Mouse (Mus musculus): ENCODE measurements at regions not wholly inside any gene's neighbourhood (a gene's known extent, or its start where the extent isn't known, plus 50 kb on each side); places are given as distances from the start of the nearest gene placed in this dataset.

GRCm38 (mm10) chr1:35385430-35385829 lies 535.7 kb downstream of the Plekhb2 start:
- H3K4me1 ChIP-seq (replicated peaks; ENCODE audit: control insufficient read depth, insufficient read depth) = no peaks in the 10 kb centered on the region
- no peak overlapping the region for H3K27ac ChIP-seq (replicated peaks)
- H3K9me3 ChIP-seq (ENCODE audit: control insufficient read depth, low read length) = no peaks in the 10 kb centered on the region
- no peaks in the 10 kb centered on the region for H3K27me3 ChIP-seq (ENCODE audit: control insufficient read depth, insufficient read depth, low read length)
- peak; percentile 80 for DNase-seq (ENCODE audit: low spot score)
- ATAC-seq (ENCODE audit: low FRiP score, low TSS enrichment) = peak; percentile 18; the same call in 1 of the 2 replicates
- TF ChIP-seq CTCF (IDR thresholded peaks at IDR 0.05; ENCODE audit: low read depth) (peak; percentile 93), EP300 (optimal IDR thresholded peaks at IDR 0.05) (no peak)
- no peak overlapping the region for H3K9ac ChIP-seq (ENCODE audit: low read length)
- no peak overlapping the region; the same call in 1 of the 2 replicates for H3K4me2 ChIP-seq (replicated peaks; ENCODE audit: low read depth)
- no peak overlapping the region for H3K4me3 ChIP-seq (ENCODE audit: low read depth, low read length)
- 18% methylated on average over 9 of the region's 9 CpGs for WGBS
- H3K36me3 ChIP-seq (ENCODE audit: control insufficient read depth, insufficient read depth, low read length) = no peaks in the 10 kb centered on the region

- TF ChIP-seq EP300 (optimal IDR thresholded peaks at IDR 0.05) (no peak), CTCF (IDR thresholded peaks at IDR 0.05; ENCODE audit: low read depth) (peak; percentile 75)
- no peaks in the 10 kb centered on the region for H3K9me3 ChIP-seq (ENCODE audit: control insufficient read depth, low read length)
- DNase-seq (ENCODE audit: low spot score) = peak; percentile 49
These were observed 538.4 kb downstream of the Plekhb2 start for GRCm38 (mm10) chr1:35388181-35388580.

GRCm38 (mm10) chr1:35390371-35390770 lies 540.6 kb downstream of the Plekhb2 start:
- H3K4me1 ChIP-seq (replicated peaks; ENCODE audit: control insufficient read depth, insufficient read depth) = no peaks in the 10 kb centered on the region
- H3K4me2 ChIP-seq (replicated peaks; ENCODE audit: low read depth) = no peak overlapping the region
- DNase-seq (ENCODE audit: low spot score) (no peak), ATAC-seq (ENCODE audit: low FRiP score, low TSS enrichment) (no peak)
- H3K4me3 ChIP-seq (ENCODE audit: low read depth, low read length) = no peak overlapping the region
- no peak overlapping the region for H3K27ac ChIP-seq (replicated peaks)
- H3K9ac ChIP-seq (ENCODE audit: low read length) = no peak overlapping the region
- H3K27me3 ChIP-seq (ENCODE audit: control insufficient read depth, insufficient read depth, low read length) = no peaks in the 10 kb centered on the region
- WGBS = 48% methylated on average over 4 of the region's 4 CpGs
- TF ChIP-seq CTCF (IDR thresholded peaks at IDR 0.05; ENCODE audit: low read depth) = no peak
- no peak for TF ChIP-seq EP300 (optimal IDR thresholded peaks at IDR 0.05)
- H3K36me3 ChIP-seq (ENCODE audit: control insufficient read depth, insufficient read depth, low read length) = no peaks in the 10 kb centered on the region
- H3K9me3 ChIP-seq (ENCODE audit: control insufficient read depth, low read length) = no peaks in the 10 kb centered on the region

More at GRCm38 (mm10) chr1:35388181-35388580, 538.4 kb downstream of the Plekhb2 start:
- WGBS = 36% methylated on average over 6 of the region's 6 CpGs
- H3K9ac ChIP-seq (ENCODE audit: low read length) = no peak overlapping the region
- no peak for ATAC-seq (ENCODE audit: low FRiP score, low TSS enrichment)
- no peaks in the 10 kb centered on the region for H3K4me1 ChIP-seq (replicated peaks; ENCODE audit: control insufficient read depth, insufficient read depth)
- H3K4me3 ChIP-seq (ENCODE audit: low read depth, low read length) = no peak overlapping the region
- H3K27ac ChIP-seq (replicated peaks) = no peak overlapping the region
- no peak overlapping the region for H3K4me2 ChIP-seq (replicated peaks; ENCODE audit: low read depth)
- H3K36me3 ChIP-seq (ENCODE audit: control insufficient read depth, insufficient read depth, low read length) = no peaks in the 10 kb centered on the region
- H3K27me3 ChIP-seq (ENCODE audit: control insufficient read depth, insufficient read depth, low read length) = no peaks in the 10 kb centered on the region

DNA sequence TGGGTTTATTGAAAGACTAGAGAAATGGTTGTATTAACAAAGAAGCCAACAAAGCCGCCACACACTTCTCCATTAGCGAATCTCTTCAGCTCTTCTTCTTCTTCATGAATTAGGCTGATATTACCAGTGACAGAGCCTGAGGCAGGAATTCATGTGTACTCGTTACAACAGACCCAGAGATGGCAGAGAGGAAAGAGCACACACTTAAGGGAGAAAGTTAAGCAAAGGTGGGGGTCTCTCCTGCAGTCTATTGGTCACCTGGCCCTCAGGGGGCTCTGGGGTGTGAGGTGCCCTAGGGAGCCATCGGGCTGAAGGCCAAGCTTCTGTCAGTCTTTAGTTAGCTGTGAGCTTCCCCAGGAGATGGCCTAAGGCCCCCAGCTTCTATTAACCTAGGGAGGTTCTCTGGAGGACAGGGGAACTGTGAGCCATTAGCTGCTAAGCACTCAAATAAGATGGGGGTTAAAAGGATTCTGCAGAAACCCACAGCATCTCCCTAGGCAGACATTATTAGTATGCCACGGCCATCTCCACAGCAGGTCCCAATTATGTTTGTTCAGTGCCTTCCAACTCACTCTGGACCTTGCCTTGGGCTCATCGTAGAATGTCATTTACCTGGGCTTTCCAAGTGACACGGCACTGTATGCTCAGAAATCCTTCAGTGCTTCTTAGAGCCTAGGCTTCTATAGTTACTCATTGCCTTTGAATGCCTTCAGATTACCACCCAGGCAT lies 541.2 kb downstream of the Plekhb2 start:
- no peak for TF ChIP-seq CTCF (IDR thresholded peaks at IDR 0.05; ENCODE audit: low read depth)
- no peak for TF ChIP-seq EP300 (optimal IDR thresholded peaks at IDR 0.05)

DNA sequence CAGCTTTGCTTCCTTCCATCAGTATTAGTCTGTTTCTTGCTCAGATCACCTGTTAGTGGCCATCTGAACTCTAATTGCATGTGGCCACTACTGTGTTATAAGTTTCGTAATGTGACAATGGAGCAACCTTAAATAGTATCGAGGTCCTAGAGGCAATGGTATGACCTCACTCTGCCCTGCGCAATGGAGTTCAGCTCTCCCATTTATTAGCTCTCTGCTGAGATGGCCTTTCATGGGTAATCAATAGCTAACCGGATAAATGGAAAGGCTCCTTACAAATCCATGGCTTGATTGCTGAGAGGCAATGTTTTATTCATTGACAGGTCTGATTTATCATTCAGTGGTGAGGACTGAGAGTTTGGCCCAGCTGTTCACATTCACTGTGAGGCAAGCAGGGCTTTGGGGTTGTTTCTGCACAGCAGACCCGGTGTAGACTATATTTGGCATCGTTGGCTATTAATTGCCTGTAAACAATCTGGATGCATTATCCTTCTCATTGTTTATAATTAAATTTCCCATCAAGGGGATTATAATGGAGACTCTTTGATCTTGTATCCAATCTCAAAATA lies 543.9 kb downstream of the Plekhb2 start:
- no peaks in the 10 kb centered on the region for H3K9me3 ChIP-seq (ENCODE audit: control insufficient read depth, low read length)
- no peaks in the 10 kb centered on the region for H3K27me3 ChIP-seq (ENCODE audit: control insufficient read depth, insufficient read depth, low read length)
- H3K36me3 ChIP-seq (ENCODE audit: control insufficient read depth, insufficient read depth, low read length) = no peaks in the 10 kb centered on the region
- TF ChIP-seq CTCF (IDR thresholded peaks at IDR 0.05; ENCODE audit: low read depth) = no peak
- DNase-seq (ENCODE audit: low spot score) (no peak), ATAC-seq (ENCODE audit: low FRiP score, low TSS enrichment) (no peak)
- 80% methylated on average over 6 of the region's 6 CpGs for WGBS
- no peak overlapping the region for H3K4me3 ChIP-seq (ENCODE audit: low read depth, low read length)
- H3K4me1 ChIP-seq (replicated peaks; ENCODE audit: control insufficient read depth, insufficient read depth) = no peaks in the 10 kb centered on the region
- H3K4me2 ChIP-seq (replicated peaks; ENCODE audit: low read depth) = no peak overlapping the region
- no peak overlapping the region for H3K9ac ChIP-seq (ENCODE audit: low read length)
- H3K27ac ChIP-seq (replicated peaks) = no peak overlapping the region

More for the DNA sequence above, 541.2 kb downstream of the Plekhb2 start:
- DNase-seq (ENCODE audit: low spot score) (no peak), ATAC-seq (ENCODE audit: low FRiP score, low TSS enrichment) (no peak)
- H3K36me3 ChIP-seq (ENCODE audit: control insufficient read depth, insufficient read depth, low read length) = no peaks in the 10 kb centered on the region
- no peak overlapping the region for H3K27ac ChIP-seq (replicated peaks)
- no peak overlapping the region for H3K4me3 ChIP-seq (ENCODE audit: low read depth, low read length)
- no peak overlapping the region for H3K4me2 ChIP-seq (replicated peaks; ENCODE audit: low read depth)
- H3K4me1 ChIP-seq (replicated peaks; ENCODE audit: control insufficient read depth, insufficient read depth) = no peaks in the 10 kb centered on the region
- WGBS = 74% methylated on average over 7 of the region's 7 CpGs
- H3K9ac ChIP-seq (ENCODE audit: low read length) = no peak overlapping the region
- no peaks in the 10 kb centered on the region for H3K9me3 ChIP-seq (ENCODE audit: control insufficient read depth, low read length)
- H3K27me3 ChIP-seq (ENCODE audit: control insufficient read depth, insufficient read depth, low read length) = no peaks in the 10 kb centered on the region

GRCm38 (mm10) chr1:35400674-35401359 lies 551.0 kb downstream of the Plekhb2 start:
- Histone ChIP-seq H3K4me3 (ENCODE audit: low read depth, low read length) (no peak overlapping the region), H3K36me3 (ENCODE audit: control insufficient read depth, insufficient read depth, low read length) (no peaks in the 10 kb centered on the region), H3K27ac (replicated peaks) (no peak overlapping the region), H3K9me3 (ENCODE audit: control insufficient read depth, low read length) (no peaks in the 10 kb centered on the region), H3K9ac (ENCODE audit: low read length) (no peak overlapping the region), H3K27me3 (ENCODE audit: control insufficient read depth, insufficient read depth, low read length) (no peaks in the 10 kb centered on the region), H3K4me1 (replicated peaks; ENCODE audit: control insufficient read depth, insufficient read depth) (no peaks in the 10 kb centered on the region), H3K4me2 (replicated peaks; ENCODE audit: low read depth) (no peak overlapping the region)
- DNase-seq (ENCODE audit: low spot score) (no peak), ATAC-seq (ENCODE audit: low FRiP score, low TSS enrichment) (no peak)
- WGBS = 79% methylated on average over 11 of the region's 11 CpGs
- TF ChIP-seq CTCF (IDR thresholded peaks at IDR 0.05; ENCODE audit: low read depth) (no peak), EP300 (optimal IDR thresholded peaks at IDR 0.05) (no peak)

Data from stomach, postnatal 0 days (tissue).